Mouse (Mus musculus) thymus, adult 2 months (tissue): ENCODE results near the gene Syngr1. TPM values are rescaled to one million over a fixed set of nuclear protein-coding genes. Genes with fewer than 3 reads are reported as not detected.

ENCODE experiments used
- DNase-seq: peaks from one replicate; pipeline ENCODE4 v3.0.0; 2021
- H3K27ac ChIP-seq: fragments of 200-500 bp; 2 replicates; pipeline ENCODE4 v1.5.1; 2012; ENCODE audit warnings: low read length, control low read depth; ENCODE audit not compliant: control insufficient read depth, insufficient read depth
- H3K27me3 ChIP-seq: fragments of 200-500 bp; 2 replicates; pipeline ENCODE4 v1.6.1; 2012; ENCODE audit warnings: mild to moderate bottlenecking, low read length, moderate library complexity, mixed read lengths; ENCODE audit not compliant: control insufficient read depth, insufficient read depth
- H3K36me3 ChIP-seq: fragments of 200-500 bp; 2 replicates; pipeline ENCODE4 v1.6.1; 2012; ENCODE audit warnings: mild to moderate bottlenecking, low read length, moderate library complexity; ENCODE audit not compliant: control insufficient read depth, insufficient read depth
- H3K4me1 ChIP-seq: fragments of 200-500 bp; replicated peaks from 2 replicates; pipeline ENCODE4 v1.6.1; 2012; ENCODE audit warnings: low read length; ENCODE audit not compliant: control insufficient read depth, insufficient read depth
- H3K4me3 ChIP-seq: fragments of 200-500 bp; 2 replicates; pipeline ENCODE4 v1.5.1; 2012; ENCODE audit warnings: mild to moderate bottlenecking, low read length, control low read depth, moderate library complexity; ENCODE audit not compliant: control insufficient read depth, insufficient read depth
- CTCF ChIP-seq: fragments of 200-500 bp; IDR thresholded peaks from 2 replicates; pipeline ENCODE4 v1.5.1; 2012; ENCODE audit warnings: mild to moderate bottlenecking, control low read depth, low read length, moderate library complexity, borderline replicate concordance; ENCODE audit not compliant: control insufficient read depth, poor library complexity, insufficient read depth; ENCODE audit errors: extremely low read depth
- POLR2A ChIP-seq: fragments of 200-500 bp; IDR thresholded peaks from 2 replicates; pipeline ENCODE4 v1.6.1; 2012; ENCODE audit warnings: mild to moderate bottlenecking, low read length, control low read depth, moderate library complexity; ENCODE audit not compliant: control insufficient read depth, poor library complexity, insufficient read depth; ENCODE audit errors: extremely low read depth
- WGBS: fragments of 180-500 bp; shearing (Covaris S2); methylation state at CpG from one replicate; pipeline ENCODE4 v1.1.7; 2018; 5-methylcytosine and 5-hydroxymethylcytosine counted together
- polyA plus RNA-seq: library from polyadenylated mRNA; depleted of rRNA; stranded (reverse); fragments of >200 nt; gene quantifications from 2 replicates; pipeline ENCODE4 v1.2.3, GENCODE M21; 2012

Gene Syngr1
- polyA plus RNA-seq, 1 experiment: 121 TPM

DNA sequence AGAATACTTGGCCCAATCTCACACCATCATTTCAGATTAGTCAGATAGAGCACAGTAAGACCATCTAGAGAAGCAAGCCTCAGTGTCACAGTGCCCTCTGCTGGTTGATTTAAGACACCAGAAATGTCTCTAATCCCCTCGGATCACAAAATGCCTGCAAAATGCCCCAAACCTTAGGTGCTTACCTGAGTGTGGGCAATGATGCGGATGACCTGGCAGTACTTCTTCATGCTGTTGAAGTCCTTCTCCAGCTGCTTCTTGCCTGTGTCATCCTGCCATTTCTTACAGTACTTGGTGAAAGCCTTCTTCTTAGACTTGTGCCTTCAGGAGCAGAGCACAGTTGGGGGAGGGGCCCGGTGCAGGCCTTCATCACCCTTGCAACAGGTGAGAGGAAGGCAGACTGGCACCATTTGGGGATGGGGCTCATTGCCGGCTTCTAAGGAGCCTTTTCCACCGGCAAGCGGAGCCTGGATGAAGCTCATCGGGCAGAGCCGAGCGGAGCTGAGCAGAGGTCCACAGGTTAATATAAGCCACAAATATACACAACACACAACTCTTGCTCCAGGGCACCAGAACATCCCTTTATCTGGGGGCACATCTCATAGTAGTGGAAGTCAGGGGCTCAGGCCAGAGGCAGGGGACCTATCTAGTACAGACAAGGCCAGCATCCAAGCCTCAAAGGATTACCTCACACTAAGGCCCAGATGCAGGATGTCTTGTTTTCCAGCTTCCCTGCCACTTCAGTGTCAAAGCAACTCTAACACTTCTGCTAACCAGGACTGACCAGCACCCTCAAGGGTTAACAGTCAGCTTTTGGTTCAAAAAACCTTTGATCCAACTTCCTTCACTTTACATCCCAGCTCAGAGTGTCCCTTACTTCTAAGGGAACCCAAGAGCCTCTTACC lies 10.2 kb upstream of the Syngr1 start:
- WGBS: 73% methylated on average over 9 of the region's 9 CpGs
- Histone ChIP-seq H3K4me3 (no peak overlapping the region), H3K27ac (no peak overlapping the region), H3K4me1 (peaks cover 15% of the 10 kb centered on the region), H3K27me3 (no peaks in the 10 kb centered on the region), H3K36me3 (peaks cover 56% of the 10 kb centered on the region)
- DNase-seq: peak; percentile 27
- TF ChIP-seq CTCF: no peak
- TF ChIP-seq POLR2A: no peak

DNA sequence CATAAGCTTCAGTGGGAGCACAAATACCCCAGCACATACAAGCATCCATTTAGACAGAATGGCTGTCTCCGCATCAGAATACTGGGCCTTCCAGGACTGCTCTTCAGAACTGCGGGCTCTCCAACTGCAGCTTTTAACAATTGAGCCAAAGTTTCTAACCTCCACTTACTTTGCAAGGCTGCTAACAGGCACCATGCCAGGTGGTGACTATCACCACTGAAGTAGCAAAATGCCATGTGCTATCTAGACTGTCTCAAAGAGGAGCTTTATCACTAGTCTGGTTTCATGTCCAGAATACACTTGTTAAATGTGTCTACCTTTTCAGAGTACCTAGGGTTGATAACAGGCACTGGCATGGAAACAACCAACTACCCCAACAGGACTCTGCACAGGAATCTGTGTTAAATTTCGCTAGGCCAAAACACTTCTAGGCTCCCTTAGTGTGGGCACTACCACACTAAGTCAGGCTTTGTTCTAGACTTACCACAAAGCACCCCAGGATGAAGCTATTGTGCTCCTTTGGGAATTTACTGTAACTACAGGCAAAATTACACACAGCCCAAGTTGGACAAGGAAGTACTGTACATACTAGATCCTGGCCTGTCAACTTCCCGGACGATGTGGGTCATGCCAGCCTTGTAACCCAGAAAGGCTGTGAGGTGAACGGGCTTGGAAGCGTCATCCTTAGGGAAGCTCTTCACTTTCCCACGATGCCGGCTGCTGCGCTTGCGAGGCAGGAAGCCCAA lies 9.2 kb upstream of the Syngr1 start:
- 18% methylated on average over 11 of the region's 11 CpGs for WGBS
- H3K27ac ChIP-seq: no peak overlapping the region
- no peak for TF ChIP-seq CTCF
- no peak for TF ChIP-seq POLR2A
- H3K36me3 ChIP-seq: peaks cover 51% of the 10 kb centered on the region
- no peak for DNase-seq
- H3K4me3 ChIP-seq: peak overlapping the region; percentile 85
- peaks cover 15% of the 10 kb centered on the region for H3K4me1 ChIP-seq
- no peaks in the 10 kb centered on the region for H3K27me3 ChIP-seq

DNA sequence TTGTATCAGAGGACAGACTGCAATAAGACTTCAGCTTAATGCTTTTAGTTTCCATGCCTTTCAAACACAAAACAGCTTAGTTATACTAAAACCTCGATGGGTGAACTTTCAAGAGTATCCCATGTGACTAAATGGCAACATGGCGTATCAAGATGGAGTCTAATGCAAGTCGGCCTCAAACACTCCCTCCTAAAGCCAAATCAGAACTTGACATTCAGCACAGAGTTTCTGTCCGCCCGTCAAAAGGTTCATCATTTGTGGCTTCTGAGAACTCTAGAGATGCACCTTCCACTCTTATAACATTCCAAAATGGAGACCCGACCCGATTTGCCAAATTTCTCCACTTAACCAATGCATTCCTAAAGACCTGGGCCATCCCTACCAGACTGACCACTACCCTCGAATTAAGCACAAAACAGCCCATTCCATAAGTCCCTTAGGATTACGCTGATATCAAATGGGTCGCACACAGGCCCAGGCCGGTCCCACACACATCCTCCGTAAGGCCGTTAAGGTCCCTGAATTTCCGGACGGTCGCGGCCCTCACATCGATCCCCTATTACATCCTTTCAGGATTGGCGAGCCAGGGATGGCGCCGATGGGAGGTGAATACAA lies 8.4 kb upstream of the Syngr1 start:
- Histone ChIP-seq H3K4me3 (peak overlapping the region; percentile 85), H3K36me3 (peaks cover 44% of the 10 kb centered on the region), H3K4me1 (peaks cover 15% of the 10 kb centered on the region), H3K27me3 (no peaks in the 10 kb centered on the region), H3K27ac (no peak overlapping the region)
- under 1% methylated on average over 21 of the region's 21 CpGs for WGBS
- TF ChIP-seq CTCF (no peak), POLR2A (no peak)
- DNase-seq: no peak

DNA sequence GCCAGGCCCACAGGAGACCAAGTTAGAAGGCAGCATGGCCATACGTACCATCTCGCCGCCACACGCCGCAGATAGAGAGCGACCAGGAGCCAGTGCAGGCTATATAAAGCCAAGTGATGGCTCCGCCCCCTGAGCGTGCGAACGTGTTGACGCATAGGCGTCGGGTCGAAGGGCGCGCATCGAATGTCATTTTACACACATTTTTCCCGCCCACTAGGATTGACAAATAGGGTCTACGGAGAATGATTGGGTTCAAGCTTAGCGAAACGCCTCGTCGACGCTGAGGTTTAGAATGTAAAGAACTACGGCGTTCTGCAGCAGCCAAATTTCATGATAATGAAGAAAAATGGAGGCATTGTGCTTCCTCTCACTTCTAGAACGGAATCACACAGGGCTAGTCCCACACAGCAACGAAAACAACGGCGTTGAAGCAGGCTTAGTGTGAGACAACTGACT lies 7.8 kb upstream of the Syngr1 start:
- peaks cover 38% of the 10 kb centered on the region for H3K36me3 ChIP-seq
- H3K27me3 ChIP-seq: no peaks in the 10 kb centered on the region
- peak overlapping the region; percentile 77 for H3K27ac ChIP-seq
- peak; percentile 98 for DNase-seq
- TF ChIP-seq POLR2A (peak; percentile 100), CTCF (peak; percentile 55; the same call in 1 of the 2 replicates)
- peaks cover 15% of the 10 kb centered on the region for H3K4me1 ChIP-seq
- WGBS: under 1% methylated on average over 30 of the region's 30 CpGs
- H3K4me3 ChIP-seq: peak overlapping the region; percentile 85

DNA sequence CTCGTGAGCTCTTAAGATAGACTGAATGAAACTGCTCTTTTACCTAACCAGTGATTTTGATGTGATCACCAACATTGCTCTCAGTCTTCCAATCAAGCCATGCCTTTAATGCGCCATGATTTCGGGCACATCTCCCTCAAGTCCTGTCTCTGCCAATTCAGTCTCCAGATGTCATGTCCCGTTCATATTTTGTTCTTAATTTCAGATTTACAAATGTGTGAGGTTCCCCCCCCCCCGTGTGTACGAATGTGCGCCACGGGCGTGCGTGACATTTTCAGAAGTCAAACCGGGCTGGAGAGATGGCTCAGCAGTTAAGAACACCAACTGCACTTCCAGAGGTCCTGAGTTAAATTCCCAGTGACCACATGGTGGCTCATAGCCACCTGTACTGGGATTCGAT lies 7.4 kb upstream of the Syngr1 start:
- H3K27ac ChIP-seq: peak overlapping the region; percentile 77
- peaks cover 34% of the 10 kb centered on the region for H3K36me3 ChIP-seq
- no peaks in the 10 kb centered on the region for H3K27me3 ChIP-seq
- no peak for DNase-seq
- peak overlapping the region; percentile 44 for H3K4me3 ChIP-seq
- 2% methylated on average over 12 of the region's 12 CpGs for WGBS
- H3K4me1 ChIP-seq: peaks cover 15% of the 10 kb centered on the region
- TF ChIP-seq POLR2A (no peak), CTCF (no peak)

DNA sequence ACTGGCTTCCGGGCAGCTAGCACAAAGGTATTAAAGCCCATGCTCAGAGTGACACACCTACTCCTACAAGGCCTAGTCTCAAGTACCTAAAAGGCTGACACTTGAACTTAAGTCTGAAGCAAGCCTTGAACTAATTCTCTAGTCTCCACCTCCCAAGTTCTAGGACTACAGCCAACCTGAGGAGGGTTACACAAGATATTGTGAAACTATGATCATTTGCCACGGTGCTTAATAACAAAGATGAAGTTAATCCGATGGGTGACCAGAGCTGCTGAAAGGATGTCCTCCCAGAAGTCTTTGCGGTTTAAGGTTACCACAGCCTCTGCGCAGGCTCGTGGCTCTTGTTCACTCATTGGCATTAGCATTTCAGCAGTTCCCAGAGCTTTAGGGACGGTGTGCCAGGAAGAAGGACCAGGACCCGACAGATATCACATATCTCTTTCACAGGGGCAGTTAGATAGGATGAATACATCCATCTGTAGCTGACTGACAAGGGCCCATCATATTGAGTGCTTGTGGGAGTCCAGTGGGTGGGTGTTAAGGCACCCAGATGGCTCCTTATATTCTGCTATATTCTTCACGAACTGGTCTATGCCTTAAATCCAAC lies 3.6 kb upstream of the Syngr1 start:
- H3K4me1 ChIP-seq: peaks cover 15% of the 10 kb centered on the region
- no peak overlapping the region for H3K27ac ChIP-seq
- no peak for TF ChIP-seq CTCF
- no peak for TF ChIP-seq POLR2A
- H3K36me3 ChIP-seq: no peaks in the 10 kb centered on the region
- no peak overlapping the region for H3K4me3 ChIP-seq
- no peak for DNase-seq
- 87% methylated on average over 9 of the region's 9 CpGs for WGBS
- H3K27me3 ChIP-seq: no peaks in the 10 kb centered on the region; the same call in 1 of the 2 replicates
